Mouse (Mus musculus): ENCODE measurements around the gene Sgms1. TPM values are rescaled to one million over a fixed set of nuclear protein-coding genes. Genes with fewer than 3 reads are reported as not detected.

Gene Sgms1
- polyA plus RNA-seq, 1 experiment: 42.1 TPM

- Histone ChIP-seq H3K27ac (ENCODE audit: insufficient read depth, low read depth, low read length) (peak overlapping the region; percentile 77), H3K4me3 (ENCODE audit: insufficient read depth, low read length) (no peak overlapping the region), H3K4me1 (ENCODE audit: control insufficient read depth, insufficient read depth, low read length) (peaks cover 46% of the 10 kb centered on the region)
- TF ChIP-seq POLR2A (IDR thresholded peaks at IDR 0.05; ENCODE audit: borderline replicate concordance, low read depth, low read length) (no peak), CTCF (IDR thresholded peaks at IDR 0.05; ENCODE audit: low read depth, low read length) (no peak)
These were observed 60.0 kb downstream of the Sgms1 start for GRCm38 (mm10) chr19:32329511-32329910.

GRCm38 (mm10) chr19:32328089-32328828, 61.3 kb downstream of the Sgms1 start:
- TF ChIP-seq CTCF (IDR thresholded peaks at IDR 0.05; ENCODE audit: low read depth, low read length) (no peak), POLR2A (IDR thresholded peaks at IDR 0.05; ENCODE audit: borderline replicate concordance, low read depth, low read length) (no peak)
- H3K4me3 ChIP-seq (ENCODE audit: insufficient read depth, low read length): no peak overlapping the region
- H3K4me1 ChIP-seq (ENCODE audit: control insufficient read depth, insufficient read depth, low read length): peaks cover 46% of the 10 kb centered on the region
- no peak overlapping the region for H3K27ac ChIP-seq (ENCODE audit: insufficient read depth, low read depth, low read length)

DNA sequence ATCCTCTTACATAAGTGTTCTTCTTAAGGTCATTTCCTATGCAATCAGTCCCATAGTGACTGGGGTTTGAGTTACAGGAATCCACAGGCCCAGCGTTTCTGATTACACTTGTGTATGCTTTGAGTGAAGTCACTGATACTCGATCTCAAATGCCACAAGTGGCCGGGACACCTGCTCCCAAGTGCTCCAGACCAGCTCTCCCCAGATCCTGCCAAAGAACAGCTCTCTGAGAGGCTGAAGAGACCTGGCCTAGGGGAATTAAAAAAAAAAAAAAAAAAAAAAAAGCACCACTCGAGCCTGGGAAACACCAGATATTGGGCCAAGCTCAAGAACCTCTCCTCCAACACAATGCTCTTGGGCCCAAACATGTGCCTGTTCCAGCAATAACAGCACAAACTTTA, 62.9 kb downstream of the Sgms1 start:
- Histone ChIP-seq H3K4me1 (ENCODE audit: control insufficient read depth, insufficient read depth, low read length) (peaks cover 46% of the 10 kb centered on the region), H3K27ac (ENCODE audit: insufficient read depth, low read depth, low read length) (no peak overlapping the region), H3K4me3 (ENCODE audit: insufficient read depth, low read length) (no peak overlapping the region)
- TF ChIP-seq POLR2A (IDR thresholded peaks at IDR 0.05; ENCODE audit: borderline replicate concordance, low read depth, low read length) (no peak), CTCF (IDR thresholded peaks at IDR 0.05; ENCODE audit: low read depth, low read length) (no peak)

GRCm38 (mm10) chr19:32326156-32326555, 63.4 kb downstream of the Sgms1 start:
- no peak for TF ChIP-seq POLR2A (IDR thresholded peaks at IDR 0.05; ENCODE audit: borderline replicate concordance, low read depth, low read length)
- TF ChIP-seq CTCF (IDR thresholded peaks at IDR 0.05; ENCODE audit: low read depth, low read length): no peak
- no peak overlapping the region for H3K27ac ChIP-seq (ENCODE audit: insufficient read depth, low read depth, low read length)
- peaks cover 46% of the 10 kb centered on the region for H3K4me1 ChIP-seq (ENCODE audit: control insufficient read depth, insufficient read depth, low read length)
- H3K4me3 ChIP-seq (ENCODE audit: insufficient read depth, low read length): no peak overlapping the region

DNA sequence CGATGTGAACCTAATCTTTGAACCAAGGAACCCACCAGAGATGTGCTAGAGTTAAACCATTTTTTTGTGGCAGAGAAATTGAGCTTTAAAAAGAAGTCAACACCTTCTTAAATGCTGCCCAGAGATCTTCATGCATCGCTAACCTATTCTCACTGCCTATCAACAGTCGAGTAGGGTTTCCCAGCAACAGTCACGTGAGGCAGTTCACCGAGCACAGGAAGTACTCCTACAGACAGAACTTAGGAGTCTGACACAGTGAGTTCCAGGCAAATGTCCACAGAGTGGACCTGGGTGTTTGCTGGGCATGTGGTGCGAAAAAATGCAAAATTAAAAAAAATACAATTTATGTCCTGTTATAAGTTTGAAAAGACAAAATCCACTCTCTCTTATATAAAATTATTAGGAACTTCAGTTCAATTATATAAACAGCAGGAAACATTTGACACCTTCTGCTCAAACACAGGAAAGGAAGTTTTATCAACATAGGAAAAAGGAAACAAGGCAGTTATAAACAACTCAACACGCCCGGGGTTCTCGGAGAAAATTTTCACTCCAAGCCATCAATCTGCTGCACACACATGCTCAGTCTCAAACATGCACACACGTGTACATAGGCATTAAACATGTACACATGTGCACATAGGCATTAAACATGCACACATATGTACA, 64.3 kb downstream of the Sgms1 start:
- Histone ChIP-seq H3K27ac (ENCODE audit: insufficient read depth, low read depth, low read length) (no peak overlapping the region), H3K4me1 (ENCODE audit: control insufficient read depth, insufficient read depth, low read length) (peaks cover 40% of the 10 kb centered on the region), H3K4me3 (ENCODE audit: insufficient read depth, low read length) (no peak overlapping the region)
- TF ChIP-seq POLR2A (IDR thresholded peaks at IDR 0.05; ENCODE audit: borderline replicate concordance, low read depth, low read length): no peak
- TF ChIP-seq CTCF (IDR thresholded peaks at IDR 0.05; ENCODE audit: low read depth, low read length): no peak

- Histone ChIP-seq H3K27ac (ENCODE audit: insufficient read depth, low read depth, low read length) (no peak overlapping the region), H3K4me1 (ENCODE audit: control insufficient read depth, insufficient read depth, low read length) (peaks cover 39% of the 10 kb centered on the region), H3K4me3 (ENCODE audit: insufficient read depth, low read length) (no peak overlapping the region)
- TF ChIP-seq CTCF (IDR thresholded peaks at IDR 0.05; ENCODE audit: low read depth, low read length) (no peak), POLR2A (IDR thresholded peaks at IDR 0.05; ENCODE audit: borderline replicate concordance, low read depth, low read length) (no peak)
These were observed 65.0 kb downstream of the Sgms1 start for GRCm38 (mm10) chr19:32324550-32324949.

GRCm38 (mm10) chr19:32323070-32323469, 66.4 kb downstream of the Sgms1 start:
- TF ChIP-seq POLR2A (IDR thresholded peaks at IDR 0.05; ENCODE audit: borderline replicate concordance, low read depth, low read length): no peak
- TF ChIP-seq CTCF (IDR thresholded peaks at IDR 0.05; ENCODE audit: low read depth, low read length): no peak

GRCm38 (mm10) chr19:32322429-32323035, 67.0 kb downstream of the Sgms1 start:
- TF ChIP-seq CTCF (IDR thresholded peaks at IDR 0.05; ENCODE audit: low read depth, low read length): no peak
- TF ChIP-seq POLR2A (IDR thresholded peaks at IDR 0.05; ENCODE audit: borderline replicate concordance, low read depth, low read length): no peak
- Histone ChIP-seq H3K4me3 (ENCODE audit: insufficient read depth, low read length) (no peak overlapping the region), H3K4me1 (ENCODE audit: control insufficient read depth, insufficient read depth, low read length) (peaks cover 28% of the 10 kb centered on the region), H3K27ac (ENCODE audit: insufficient read depth, low read depth, low read length) (no peak overlapping the region)

More at GRCm38 (mm10) chr19:32323070-32323469, 66.4 kb downstream of the Sgms1 start:
- Histone ChIP-seq H3K4me3 (ENCODE audit: insufficient read depth, low read length) (no peak overlapping the region), H3K27ac (ENCODE audit: insufficient read depth, low read depth, low read length) (no peak overlapping the region), H3K4me1 (ENCODE audit: control insufficient read depth, insufficient read depth, low read length) (peaks cover 30% of the 10 kb centered on the region)

- TF ChIP-seq POLR2A (IDR thresholded peaks at IDR 0.05; ENCODE audit: borderline replicate concordance, low read depth, low read length): no peak
- TF ChIP-seq CTCF (IDR thresholded peaks at IDR 0.05; ENCODE audit: low read depth, low read length): peak; percentile 24; the same call in 1 of the 2 replicates
- H3K4me3 ChIP-seq (ENCODE audit: insufficient read depth, low read length): no peak overlapping the region
- no peak overlapping the region for H3K27ac ChIP-seq (ENCODE audit: insufficient read depth, low read depth, low read length)
- H3K4me1 ChIP-seq (ENCODE audit: control insufficient read depth, insufficient read depth, low read length): peaks cover 16% of the 10 kb centered on the region
These were observed 69.2 kb downstream of the Sgms1 start for GRCm38 (mm10) chr19:32320366-32320666.
